Mouse (Mus musculus) lung, postnatal 14 days (tissue): ENCODE measurements around the gene Klf8.
"Not testable (repeated sequence)": the region's sequence is repeated elsewhere in the genome, so short reads cannot be mapped to it uniquely, and the experiment has no call there.

Experiments used
- DNase-seq: peaks from one replicate; pipeline ENCODE4 v3.0.0; 2021

Klf8 gene

DNA sequence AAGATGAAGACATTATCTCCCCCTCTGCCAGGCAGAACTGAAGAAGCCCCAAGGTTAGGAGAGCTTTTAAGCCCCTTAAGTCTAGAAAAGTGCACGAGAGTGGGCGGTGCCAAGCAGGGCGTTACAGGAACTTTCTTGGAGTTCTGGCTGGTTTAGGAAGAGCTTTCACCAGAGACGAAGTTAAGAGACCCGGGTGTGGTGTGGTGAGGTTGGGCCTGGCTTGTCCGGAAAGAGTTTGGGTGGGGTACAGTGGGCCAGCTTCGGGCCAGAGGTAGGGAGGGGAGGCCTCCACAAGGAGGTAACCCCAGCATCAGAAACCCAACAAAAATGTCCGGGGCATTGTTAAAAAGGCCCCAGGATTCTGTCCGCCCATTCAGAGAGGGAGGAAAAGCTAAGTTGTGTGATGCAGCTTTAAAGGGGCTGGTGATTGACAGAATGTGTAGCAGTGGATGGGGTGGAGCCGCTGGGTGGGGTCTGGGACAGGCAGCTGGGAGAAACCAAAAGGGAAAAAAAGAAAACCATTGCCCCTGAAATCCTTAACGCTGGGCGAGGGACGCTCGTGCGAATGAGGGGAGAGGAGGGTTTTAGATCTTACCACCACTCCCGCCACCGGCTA lies at the start of gene Klf8:
Klf8 (plus strand) TSS at position 163 of the 616 bp plus-strand sequence.
- peak; percentile 1 for DNase-seq

DNA sequence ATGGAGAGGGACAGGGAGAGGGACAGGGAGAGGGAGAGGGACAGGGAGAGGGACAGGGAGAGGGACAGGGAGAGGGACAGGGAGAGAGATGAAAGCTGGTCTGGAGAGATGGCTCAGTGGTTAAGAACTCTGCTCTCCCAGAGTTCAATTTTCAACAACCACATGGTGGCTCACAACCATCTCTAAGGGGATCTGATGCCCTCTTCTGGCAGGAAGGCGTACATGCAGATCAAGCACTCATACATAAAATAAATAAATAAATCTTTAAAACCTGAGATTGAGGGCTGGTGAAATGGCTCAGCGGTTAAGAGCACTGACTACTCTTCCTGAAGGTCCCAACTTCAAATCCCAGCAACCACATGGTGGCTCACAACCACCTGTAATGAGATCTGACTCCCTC lies 38.1 kb upstream of the Klf8 start:
- peak; percentile 1 for DNase-seq

DNA sequence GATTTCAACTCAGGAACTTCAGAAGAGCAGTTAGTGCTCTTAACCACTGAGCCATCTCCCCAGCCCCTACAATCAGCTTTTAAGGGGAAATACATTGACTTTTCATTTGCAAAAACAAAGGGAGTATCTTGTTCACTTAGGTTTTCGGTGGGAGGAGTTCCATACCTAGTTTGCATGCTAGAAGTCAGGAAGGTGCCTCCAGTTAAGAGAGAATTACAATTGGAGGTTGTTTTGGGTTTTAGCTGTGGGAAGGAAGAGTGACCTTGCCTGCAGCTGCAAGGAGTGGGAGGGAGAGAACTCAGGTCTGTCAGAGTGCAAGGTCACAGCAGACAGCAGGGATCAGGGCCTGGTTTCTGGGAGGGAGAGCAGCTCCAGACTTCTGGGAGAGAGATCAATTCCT lies 26.2 kb upstream of the Klf8 start:
- no peak for DNase-seq

DNA sequence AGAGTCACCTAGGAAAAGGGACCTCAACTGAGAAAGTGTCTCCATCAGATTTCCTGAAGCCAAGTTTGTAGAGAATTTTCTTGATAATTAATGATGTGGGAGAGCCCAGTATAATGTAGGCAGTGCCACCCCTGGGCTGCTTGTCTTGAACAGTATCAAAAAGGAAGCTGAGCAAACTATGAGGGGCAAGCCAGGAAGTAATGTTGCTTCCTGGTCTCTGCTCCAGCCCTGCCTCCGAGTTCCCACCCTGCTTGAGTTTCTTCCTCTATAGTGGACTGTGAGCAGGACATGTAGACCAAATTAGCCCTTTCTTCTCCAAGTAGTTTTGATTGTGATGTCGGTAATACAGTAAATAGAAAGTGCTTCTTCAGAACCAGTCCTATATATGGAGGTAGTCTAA lies 6.0 kb upstream of the Klf8 start:
- no peak for DNase-seq

DNA sequence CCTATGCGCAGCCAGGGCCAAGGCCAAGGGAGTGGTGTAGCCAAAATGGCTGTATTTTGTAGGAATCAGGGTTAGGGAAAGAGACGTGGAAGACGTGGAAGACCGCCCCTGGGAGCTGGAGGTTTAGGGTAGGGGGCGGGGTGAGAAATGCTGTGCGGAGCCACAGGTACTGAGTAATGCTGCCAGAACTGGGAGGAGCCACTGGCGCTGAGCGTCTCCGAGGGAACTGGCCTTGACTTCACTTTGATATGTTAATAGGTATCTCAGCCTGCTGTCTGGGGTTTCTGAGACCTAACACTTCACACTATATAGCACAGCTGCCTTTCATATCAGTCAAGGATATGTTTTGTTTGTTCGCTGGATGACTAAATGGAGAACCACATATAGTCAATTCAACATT lies 4.0 kb upstream of the Klf8 start:
- no peak for DNase-seq

DNA sequence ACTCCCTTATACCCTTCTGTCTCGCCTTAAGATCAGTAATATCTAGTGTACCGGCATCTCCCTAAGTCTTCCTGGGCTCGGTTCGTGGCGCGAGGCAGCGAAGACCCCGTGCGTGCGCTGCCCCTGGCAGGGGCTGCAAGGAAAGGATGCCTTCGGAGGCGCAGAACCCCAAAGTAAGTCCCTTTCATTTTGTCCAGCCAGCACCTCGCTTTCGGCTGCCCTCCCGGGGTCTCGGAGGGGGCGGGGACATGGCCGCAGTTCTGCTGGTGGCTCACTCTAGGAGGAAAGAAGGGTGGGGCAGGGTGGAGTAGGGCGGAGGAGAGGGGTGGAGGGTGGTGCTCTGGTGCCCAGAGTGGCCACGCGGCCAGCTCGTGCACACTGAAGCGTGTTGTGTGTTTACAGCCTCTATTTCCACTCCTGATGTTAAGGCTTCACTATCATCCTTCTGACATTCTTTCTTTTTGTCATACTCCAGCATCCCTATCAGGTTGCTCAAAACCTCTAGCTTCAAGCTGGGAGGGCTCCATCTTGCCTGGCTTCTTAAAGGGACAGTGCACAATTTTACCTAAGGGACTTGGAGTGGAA lies 746 bp downstream of the Klf8 start:
- DNase-seq, result peak; percentile 1

DNA sequence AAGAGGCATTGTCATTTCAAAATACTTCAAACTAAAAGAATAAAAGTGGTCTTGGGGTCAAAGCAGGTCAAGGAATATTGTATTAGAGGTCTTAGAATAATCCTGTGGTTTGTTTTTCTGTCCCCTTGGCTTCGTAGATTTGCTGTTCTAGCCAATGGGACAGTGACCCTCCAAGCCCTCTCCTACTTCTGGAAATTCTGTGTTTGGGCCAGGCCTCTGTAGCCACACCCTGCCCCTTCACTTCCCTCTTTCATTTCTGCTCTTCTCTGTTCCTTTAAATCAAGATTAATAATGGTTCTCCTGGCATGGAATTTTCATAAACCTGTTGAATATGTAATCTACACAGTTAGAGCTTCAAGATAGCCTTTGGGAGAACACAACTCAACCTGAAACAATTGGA lies 17.0 kb downstream of the Klf8 start:
- no peak for DNase-seq

DNA sequence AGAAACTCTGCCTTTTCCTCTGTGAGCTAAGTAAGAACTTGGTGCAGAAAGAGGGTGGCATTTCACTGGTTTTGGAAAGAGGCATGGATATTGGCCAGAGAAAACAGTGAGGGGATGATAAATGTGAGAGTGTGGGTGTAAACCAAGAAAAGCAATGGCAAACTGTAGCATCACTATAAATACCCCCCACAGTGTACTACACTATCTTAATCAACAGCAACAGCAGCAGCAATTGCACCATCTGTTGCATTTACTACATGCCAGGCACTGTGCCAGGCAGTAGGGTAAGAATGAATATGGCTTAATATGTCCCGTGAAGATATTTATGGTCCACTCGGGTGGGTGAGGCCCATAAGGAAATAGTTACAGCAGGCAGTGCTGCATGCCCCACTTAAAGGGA lies 18.2 kb downstream of the Klf8 start:
- DNase-seq, result no peak

DNA sequence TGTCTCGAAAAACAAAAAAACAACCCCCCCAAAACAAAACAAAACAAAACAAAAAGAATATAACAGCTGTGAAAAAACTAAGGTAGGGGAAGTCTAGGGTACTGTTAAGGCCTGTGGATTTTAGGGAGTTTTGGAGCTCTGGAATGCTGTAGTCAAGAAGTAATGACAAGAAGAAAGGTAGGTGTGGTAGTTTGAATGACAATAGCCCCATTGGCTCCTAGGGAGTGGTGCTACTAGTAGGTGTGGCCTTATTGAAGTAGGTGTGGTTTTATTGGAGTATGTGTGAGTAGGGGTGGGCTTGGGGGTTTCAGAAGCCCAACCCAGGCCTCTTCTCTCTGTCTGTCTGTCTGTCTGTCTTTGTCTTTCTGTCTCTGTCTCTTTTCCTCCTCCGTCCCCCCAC lies 44.9 kb downstream of the Klf8 start:
- no peak for DNase-seq

DNA sequence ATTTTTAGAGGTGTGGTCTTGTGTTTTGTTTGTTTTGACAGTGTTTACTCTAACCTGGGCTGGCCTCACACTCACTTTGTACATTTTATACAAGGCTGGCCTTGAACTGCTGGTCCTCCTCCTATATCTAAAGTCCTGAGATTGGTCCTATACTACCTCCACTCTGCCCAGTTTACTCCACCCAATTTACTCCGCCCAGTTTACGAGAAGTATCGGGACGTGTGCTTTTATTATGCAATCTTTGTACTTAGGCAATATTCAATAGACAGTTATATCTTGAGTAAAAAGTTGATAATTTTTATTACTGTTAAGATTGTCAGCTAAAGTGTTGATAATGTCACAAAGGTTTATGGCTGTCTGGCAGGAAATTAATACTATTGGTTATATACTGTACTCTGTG lies 74.1 kb downstream of the Klf8 start:
- DNase-seq, result no peak

DNA sequence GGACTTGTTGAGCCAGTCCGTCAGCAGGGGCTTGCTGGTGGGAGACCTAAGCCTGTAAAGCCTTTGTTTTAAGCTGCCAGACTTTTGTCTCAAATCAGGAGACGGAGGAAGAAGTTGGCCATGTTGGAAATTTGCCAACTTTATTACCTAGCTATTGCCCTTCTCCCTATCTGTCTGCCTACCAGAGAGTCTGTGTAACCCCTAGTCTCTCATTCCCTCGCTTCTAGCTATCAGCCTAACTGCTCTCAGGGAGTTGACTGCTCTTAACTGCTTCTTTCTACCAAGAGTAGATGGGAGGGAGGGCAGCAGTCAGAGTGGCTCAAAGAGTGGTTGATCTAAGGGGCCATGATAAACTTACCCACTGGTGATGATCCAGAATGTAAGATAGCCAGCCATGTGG lies 85.8 kb downstream of the Klf8 start:
- DNase-seq, result no peak

DNA sequence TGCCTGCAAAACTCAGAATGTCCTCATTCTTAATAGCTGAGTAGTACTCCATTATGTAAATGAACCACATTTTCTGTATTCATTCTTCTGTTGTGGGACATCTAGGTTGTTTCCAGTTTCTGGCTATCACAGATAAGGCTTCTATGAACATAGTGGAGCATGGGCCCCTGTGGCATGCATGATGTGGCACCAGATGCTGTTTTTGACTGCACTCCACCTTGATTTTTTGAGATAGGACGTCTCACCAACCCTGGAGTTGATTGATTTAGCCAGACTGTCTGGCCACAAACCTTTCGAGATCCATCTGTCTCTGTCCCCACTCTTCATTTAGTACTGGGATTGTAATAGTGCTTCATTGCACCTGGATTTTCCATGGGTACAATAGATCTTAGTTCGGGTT lies 96.9 kb downstream of the Klf8 start:
- not testable (repeated sequence) for DNase-seq

DNA sequence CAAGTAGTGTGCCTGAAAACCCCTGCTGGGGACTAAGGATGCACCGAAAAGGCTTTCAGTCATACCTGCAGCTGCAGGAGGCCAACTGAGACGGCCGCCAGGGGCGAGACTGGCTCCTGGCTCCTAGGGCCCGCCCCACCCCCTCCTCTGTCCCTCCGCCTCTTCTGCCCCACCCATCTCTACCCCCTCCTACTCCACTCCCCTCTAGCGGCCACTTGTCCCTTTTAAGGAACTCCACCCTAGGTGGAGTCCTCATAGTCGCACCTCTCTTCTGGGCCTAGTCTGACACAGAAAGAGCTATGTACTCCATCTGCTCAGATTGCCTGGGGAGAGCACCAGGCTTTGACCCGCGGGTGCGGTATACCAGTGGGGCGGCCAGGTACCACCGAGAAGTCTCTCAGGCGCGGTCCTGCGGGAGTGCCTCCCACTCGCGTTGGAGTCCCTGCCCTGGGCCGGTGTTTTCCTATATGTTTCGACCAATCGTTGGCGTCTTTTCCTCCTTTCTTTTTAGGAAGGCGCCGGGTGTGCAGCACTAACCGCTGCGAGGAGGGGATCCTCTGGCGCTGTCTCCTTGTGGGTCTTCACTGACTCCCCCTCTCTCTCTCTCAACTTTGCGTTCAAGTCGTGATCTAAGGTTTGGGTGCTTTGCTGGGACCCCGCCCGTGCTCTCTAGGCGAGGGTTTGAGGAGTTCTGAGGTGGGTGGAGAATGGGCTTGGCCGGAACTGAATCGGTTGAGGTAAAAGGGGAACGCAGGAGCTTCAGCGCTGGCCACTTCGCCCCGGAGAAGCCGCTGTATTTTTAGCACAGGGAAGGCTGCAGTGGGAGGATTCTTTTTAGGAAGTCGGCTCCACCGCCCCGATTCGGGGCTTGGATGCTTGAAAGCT lies 122.3 kb downstream of the Klf8 start:
- DNase-seq, result peak; percentile 47

DNA sequence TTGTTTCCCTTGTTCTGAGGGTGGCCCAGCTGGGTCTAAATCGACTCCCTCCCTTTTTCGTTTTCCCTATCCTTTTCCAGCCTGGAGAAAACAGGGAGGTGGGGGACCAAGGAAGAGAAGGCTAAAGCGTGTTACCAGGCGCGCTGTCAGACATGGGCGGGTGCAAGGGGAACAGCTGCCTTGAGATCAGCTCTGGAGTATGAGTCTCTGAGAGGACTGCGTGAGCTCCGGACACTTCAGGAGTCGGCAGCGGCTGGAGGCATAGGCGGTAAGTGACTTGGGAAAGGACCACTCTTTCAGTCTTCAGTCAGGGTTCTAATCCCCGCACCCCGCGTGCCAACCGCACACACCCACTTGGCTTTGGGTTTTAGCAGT lies 122.9 kb downstream of the Klf8 start:
- DNase-seq, result peak; percentile 3

DNA sequence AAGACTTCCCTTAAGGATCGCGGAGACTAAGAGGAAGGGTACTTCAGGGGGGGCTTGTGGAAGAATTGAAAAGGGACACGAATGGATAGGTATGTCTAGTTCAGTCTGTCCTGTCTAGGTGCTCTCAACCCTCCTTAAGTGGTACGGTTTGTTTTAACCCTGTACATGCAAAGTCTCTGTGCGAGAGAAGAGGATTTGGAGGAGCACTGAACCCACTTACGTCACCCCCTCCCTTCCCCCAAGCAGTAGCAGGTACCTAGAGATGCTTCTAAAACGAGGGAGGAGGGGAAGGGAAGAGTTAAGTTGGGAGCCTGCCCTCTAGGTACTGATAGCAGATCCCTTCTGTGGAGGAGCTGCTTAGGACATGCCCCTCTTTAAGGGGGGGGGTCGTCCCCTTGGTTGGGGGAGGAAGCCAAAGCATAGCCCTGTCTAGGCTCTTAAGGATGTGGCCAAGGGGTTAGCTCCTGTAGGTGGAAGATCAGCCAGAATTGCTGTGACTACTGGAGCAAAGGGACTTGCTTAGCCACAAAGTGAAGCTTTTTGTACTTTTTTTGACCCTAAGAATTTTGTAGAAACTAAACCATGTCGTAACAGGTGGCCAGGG lies 123.5 kb downstream of the Klf8 start:
- no peak for DNase-seq

DNA sequence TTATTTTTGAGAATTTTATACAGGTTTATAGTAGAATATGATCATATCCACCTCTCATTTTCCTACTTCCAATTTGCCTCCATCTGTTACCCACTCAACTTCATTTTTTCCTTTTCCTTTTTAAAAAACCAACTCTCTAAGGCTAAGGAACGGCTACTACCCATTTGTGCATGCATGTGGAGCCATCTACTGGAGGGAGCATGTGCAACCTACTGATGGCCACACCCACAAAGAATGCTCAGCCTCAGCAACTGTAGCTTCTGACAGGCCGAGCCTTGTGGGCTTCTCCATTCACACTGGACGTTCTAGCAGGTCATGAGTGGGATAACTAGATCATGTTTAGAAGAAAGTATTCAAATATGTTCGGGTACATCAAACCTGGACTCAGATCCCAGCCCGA lies 129.5 kb downstream of the Klf8 start:
- peak; percentile 56 for DNase-seq

DNA sequence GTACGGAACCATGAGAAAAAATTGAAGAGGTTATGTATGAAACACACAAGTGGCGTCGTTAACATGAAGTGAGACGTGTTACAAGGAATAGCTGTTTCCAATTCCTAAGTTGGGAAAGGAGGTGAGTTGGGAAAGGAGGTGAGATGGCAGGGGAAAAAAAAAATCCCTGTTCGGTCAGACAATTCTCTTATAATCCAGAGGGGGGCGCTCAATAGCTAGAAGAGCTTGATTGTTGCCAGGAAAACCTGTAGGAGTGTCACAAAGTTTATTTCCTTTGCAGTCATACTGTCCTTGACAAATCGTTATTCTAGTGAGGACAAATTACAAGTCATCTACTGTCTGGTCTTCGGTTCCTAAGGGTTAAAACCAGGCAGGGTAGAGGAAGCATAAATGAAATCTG lies 132.5 kb downstream of the Klf8 start:
- DNase-seq, result no peak

DNA sequence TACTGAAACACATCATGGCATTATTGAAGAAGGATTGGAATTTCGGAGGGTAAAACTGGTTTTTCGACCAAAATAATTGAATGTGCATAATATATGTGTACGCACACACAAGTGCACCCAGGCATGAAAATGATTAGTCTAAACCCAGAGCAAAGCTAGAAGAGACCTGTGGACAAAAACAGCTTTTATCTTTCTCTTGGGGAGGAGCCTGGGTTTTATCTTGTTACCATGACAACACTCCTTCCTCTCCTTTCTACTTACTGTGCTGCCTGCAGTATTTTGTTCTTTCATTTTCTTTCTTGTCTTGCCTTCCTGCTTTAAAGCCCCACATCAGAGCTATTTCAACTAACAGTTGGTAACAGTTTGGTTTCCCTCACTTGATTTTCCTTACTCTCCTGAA lies 137.8 kb downstream of the Klf8 start:
- DNase-seq, result no peak

DNA sequence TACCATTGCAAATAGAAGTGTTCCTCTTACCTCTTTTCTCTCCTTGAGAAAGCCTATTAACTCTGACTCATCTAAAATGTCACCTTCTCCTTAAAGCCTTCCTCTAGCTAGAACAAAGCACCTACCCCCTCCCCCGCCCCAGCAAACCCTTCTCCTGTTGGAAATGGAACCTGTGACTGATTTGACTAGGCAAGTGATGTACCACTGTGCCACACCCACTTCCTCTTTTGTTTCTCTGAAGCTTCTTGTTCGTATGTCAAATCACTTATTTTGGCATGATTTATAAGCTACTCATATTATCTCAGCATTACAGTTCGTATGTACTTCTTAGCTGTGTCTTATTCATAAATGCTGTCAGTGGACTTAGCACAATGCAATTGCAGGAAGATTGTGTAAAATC lies 144.5 kb downstream of the Klf8 start:
- no peak for DNase-seq

DNA sequence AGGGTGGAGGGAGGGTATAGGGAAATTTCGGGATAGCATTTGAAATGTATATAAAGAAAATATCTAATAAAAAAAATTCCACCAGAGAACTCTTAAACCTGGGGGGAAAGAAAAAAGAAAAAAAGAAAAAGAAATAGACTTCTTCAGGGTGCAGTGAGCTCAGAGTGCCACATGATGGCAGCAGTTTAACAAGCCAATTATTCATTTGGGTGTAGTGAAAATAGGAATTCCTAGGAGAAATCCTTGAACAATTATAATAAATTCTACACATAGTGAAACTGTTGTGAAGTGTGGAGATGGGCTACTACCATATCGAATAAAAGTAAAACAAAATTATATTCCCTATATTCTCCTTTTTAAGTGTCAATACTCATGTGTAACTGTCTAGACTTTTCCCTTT lies 152.0 kb downstream of the Klf8 start:
- DNase-seq, result no peak

DNA sequence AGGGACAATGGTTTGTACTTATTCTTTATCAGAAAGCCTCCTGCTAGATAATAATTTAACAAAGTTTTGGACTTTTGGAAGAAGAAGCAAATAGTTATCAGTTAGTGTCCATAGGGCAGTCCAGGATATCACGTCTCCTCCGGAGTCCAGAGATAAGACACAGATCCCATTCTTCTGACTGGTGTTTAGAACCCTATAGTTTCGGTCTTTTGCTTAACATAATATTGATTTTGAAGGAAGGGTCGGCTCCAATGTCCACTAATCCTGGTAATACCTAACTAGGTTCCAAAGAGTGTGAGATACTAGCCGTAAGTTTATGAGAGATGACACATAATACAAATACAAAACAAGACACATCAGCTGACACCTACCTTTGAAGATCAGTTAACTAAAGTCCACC lies 179.8 kb downstream of the Klf8 start:
- no peak for DNase-seq

DNA sequence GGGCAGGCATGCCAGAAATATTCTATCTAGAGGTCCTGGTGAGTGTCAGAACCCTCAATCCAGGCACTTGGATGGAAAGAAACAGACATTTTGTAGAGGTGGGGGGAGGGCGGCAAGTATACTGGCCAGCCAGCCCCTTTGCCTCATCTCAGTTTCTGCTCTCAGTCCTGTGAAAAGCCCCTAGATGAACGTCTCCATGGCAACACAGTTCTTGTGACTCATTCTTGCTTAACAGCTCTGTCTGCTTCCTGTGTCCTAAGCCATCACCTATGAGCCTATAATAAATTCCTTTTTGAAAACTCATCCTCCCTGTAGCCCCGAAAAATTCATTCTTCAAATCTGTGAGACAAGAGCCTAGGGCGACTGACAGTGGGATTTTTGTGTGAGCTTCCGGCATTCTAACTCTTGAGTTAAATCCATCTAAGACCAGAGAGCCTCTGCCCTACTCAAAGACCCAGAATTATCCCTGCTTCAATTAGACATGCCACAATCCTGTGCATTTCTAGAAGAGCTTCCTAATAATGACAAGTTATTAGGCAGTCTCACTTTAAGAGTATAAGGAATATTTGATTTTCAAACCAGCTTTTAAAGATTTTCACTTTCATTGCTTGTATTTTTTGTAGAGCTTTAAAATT lies 196.5 kb downstream of the Klf8 start:
- no peak for DNase-seq

DNA sequence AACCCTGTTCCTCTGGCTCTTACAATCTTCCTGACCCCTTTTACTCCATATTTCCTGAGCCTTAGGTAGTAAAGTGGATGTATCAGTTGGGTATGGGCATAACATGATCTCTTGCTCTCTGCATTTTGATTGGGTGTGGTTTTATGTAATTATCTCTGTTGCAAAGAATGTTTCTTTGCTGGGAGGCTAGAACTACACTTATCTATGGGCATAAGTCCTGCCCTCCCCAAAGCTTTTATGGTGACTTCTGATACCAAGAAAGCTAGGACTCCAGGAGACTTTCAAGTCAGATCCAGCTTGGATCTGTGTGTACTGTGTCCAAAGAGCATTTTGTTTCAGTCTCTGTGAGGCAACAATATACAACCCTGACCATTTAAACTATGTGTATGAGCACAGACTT lies 202.3 kb downstream of the Klf8 start:
- no peak for DNase-seq

DNA sequence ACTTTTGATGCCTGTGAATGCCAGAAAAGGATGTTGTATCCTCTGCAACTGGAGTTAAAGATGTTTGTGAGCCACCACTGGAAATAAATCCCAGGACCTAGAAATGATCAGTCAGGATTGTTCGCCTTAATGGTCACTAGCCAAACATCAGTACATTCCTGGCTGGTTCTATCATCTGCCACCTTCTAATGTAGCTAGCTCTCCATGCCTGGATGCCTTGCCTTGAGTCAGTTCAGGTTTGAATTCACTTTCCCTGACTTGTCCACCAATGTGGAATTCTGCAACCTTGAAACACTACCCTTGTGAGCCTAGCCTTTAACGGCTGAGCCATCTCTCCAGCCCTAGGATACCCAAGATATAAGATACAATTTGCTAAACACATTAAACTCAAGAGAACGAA lies 202.8 kb downstream of the Klf8 start:
- DNase-seq, result no peak
